Mouse (Mus musculus): ENCODE measurements around the gene DXBay18.
"Not testable (repeated sequence)": the region's sequence is repeated elsewhere in the genome, so short reads cannot be mapped to it uniquely, and the experiment has no call there.

Gene DXBay18

DNA sequence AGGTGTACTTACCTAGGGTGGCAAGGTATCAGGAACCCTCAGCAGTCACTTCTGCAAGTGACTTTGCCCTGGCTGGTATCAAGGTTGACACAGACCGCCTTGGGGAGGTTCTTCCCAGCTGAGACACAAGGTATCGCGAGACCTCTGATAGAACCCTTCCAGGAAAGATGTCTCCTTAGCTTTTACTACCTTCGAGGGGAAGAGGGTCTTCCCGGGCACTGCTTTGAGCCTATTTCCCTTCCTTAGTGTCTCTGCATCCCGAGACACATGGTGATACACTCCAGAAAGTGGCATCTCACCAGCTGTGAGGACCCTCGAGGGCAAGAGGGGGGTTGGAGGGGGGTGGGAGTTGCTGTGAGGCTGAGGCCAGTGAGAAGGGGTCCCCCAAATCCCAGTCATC is at the start of gene DXBay18:
TSS of gene DXBay18 (minus strand) at position 101 of the 400 bp plus-strand sequence.
- not testable (repeated sequence) for DNase-seq (ENCODE audit: low read depth)

DNA sequence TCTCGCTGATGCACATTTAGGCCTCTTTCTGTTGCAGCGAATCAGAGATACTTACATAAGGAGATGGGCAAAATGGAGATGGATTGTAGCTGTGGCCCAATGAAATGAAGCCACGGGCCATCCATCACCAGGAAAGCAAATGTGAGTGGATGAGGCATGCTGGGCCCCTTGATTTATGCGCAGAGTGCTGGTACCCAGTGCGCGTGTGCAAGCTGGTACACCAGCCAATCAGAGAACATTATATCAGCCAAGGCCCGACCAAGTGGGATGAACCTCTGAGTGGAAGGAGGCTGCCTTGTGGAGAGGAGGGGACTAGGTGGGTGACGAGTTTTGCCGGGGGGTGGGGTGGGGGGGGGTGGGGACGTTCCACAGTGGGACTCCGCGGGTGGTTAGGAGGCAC is 42.7 kb upstream of the DXBay18 start, which contains the start of gene Xlr3b:
TSS of gene Xlr3b (plus strand) at position 274 of the 400 bp plus-strand sequence.
- DNase-seq (ENCODE audit: low read depth), result peak; percentile 26

DNA sequence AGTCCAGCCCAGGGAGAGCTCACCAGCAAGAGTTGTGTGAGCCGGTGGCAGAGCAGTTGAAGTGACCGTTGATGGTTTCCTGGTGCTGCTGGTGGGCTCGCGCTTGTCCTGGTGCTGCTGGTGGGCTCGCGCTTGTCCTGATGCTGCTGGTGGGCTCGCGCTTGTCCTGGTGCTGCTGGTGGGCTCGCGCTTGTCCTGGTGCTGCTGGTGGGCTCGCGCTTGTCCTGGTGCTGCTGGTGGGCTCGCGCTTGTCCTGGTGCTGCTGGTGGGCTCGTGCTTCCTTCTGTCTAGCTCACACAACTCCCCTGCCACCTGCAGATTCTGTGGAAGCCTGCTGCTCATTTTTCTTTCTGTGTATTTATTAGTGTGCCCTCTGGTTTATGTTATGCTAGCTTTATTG is 27.6 kb upstream of the DXBay18 start, which contains the start of gene Spin2d:
TSS of gene Spin2d (minus strand) at position 101 of the 400 bp plus-strand sequence.
- not testable (repeated sequence) for DNase-seq (ENCODE audit: low read depth)

DNA sequence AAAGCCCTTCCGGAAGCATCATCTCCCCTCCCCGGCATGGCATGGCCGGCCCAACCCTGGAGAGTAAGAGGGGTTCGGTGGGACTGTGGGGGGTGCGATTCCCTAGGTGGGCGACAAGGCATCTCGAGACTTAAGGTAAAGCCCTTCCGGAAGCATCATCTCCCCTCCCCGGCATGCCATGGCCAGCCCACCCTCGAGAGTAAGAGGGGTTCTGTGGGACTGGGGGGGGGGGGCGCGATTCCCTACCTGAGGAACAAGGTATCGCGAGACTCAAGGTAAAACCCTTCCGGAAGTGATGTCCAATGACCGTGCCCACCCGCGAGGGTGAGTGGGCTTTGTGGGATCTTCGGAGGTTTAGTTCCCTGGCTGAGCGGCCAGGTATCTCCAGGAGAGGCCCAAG is 754 bp downstream of the DXBay18 start, which contains the start of gene Xlr5b:
TSS of gene Xlr5b (plus strand) at position 301 of the 400 bp plus-strand sequence.
- DNase-seq (ENCODE audit: low read depth), result not testable (repeated sequence)

DNA sequence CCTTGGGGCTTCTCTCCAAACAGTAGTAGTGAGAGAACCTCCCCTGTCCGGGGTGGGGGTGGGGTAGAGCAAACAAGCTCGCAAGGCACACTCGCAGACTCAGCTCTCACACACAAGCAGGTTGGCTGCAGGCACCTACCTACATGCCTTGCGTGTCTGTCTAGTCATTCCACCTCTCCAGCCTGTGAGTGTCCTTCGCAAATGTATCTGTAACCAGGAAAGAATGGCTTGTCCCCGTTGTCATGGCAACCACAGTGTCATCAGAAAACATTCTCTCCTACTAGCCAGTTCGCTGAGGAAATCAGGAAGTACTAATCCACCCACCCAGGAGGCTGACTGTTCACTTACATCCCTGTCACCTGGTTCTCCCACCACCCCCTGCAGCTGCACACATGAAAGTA is 6.0 kb downstream of the DXBay18 start:
- DNase-seq (ENCODE audit: low read depth), result not testable (repeated sequence)

DNA sequence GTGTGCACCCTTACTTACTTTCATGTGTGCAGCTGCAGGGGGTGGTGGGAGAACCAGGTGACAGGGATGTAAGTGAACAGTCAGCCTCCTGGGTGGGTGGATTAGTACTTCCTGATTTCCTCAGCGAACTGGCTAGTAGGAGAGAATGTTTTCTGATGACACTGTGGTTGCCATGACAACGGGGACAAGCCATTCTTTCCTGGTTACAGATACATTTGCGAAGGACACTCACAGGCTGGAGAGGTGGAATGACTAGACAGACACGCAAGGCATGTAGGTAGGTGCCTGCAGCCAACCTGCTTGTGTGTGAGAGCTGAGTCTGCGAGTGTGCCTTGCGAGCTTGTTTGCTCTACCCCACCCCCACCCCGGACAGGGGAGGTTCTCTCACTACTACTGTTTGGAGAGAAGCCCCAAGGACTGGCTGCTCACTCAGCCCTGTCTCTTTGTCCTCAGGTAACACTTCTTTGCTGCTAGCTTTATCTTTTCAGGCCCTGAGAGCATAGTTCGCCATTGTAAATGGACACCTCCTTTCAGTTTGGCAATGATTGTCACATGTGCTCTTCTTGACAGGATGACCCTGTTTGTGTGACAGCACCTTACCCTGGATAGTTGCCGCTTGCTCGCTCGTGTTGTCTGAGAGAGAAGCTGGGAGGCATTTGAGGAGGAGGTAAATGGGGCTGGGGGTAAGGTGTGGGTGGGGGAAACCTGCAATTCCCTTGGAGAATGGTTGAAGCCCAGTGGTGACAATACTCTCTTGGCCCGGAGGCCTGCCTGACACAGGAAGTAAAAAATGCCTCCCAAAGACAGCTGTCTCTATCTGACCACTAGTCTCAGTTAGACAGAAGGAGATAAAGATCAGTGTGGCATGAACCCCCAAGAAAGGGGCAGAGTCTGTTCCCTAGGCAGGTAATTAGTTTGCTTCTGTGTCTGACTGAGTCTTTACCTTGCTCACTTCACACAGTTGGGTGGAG is 26.1 kb downstream of the DXBay18 start:
- not testable (repeated sequence) for DNase-seq (ENCODE audit: low read depth)

DNA sequence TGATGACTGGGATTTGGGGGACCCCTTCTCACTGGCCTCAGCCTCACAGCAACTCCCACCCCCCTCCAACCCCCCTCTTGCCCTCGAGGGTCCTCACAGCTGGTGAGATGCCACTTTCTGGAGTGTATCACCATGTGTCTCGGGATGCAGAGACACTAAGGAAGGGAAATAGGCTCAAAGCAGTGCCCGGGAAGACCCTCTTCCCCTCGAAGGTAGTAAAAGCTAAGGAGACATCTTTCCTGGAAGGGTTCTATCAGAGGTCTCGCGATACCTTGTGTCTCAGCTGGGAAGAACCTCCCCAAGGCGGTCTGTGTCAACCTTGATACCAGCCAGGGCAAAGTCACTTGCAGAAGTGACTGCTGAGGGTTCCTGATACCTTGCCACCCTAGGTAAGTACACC is 32.5 kb downstream of the DXBay18 start, which contains the start of gene Gm14685:
TSS of gene Gm14685 (plus strand) at position 301 of the 400 bp plus-strand sequence.
- not testable (repeated sequence) for DNase-seq (ENCODE audit: low read depth)

DNA sequence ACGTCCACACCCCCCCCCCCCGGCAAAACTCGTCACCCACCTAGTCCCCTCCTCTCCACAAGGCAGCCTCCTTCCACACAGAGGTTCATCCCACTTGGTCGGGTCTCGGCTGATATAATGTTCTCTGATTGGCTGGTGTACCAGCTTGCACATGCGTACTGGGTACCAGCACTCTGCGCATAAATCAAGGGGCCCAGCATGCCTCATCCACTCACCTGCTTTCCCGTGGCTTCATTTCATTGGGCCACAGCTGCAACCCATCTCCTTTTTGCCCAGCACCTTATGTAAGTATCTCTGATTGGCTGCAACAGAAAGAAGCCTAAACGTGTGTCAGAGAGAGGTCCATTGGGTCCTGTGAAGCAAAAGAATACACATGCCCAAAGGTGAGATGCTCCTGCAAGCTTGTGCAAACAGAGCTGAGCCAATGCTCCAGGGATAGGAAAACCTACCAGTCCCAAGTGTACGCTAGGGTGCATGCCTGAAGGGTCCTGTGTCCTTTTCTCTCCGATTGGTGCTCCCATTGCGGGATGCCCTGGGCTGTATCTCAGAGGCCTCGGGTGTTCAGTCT is 52.2 kb downstream of the DXBay18 start, which contains the start of gene Xlr3a:
TSS of gene Xlr3a (minus strand) at position 155 of the 568 bp plus-strand sequence.
- DNase-seq (ENCODE audit: low read depth), result peak; percentile 1

Data from naive thymus-derived CD4-positive, alpha-beta T cell, adult 2 months (primary cell).